Comparison of ENCODE assay signal across 9 mouse cellular contexts in genomic region chr1:176818763-176819162, GRCm38 (mm10). TPM values are rescaled to one million over a fixed set of nuclear protein-coding genes. Genes with fewer than 3 reads are reported as not detected.
DNase-seq lines count a peak whose midpoint lies in the region; ATAC-seq and TF ChIP-seq lines count a peak whose summit lies in the region.
"Had no signal": no experiment of that assay in that cellular context is flagged by ENCODE, and none has a peak within 500 bp of the region (broad histone marks: within the 10 kb centered on the region; RNA-seq: fewer than 3 reads in every experiment).

No protein-coding gene starts in this region.

- peak overlapping the region; percentile 66 for H3K27ac ChIP-seq in heart, embryonic 13.5 days (replicated peaks)
- H3K27ac ChIP-seq in lung, embryonic 14.5 days (ENCODE audit: low read depth): no peak overlapping the region
- H3K27ac ChIP-seq in forebrain, postnatal 0 days (ENCODE audit: low read depth, low read length): no peak overlapping the region
- no peak overlapping the region for H3K27ac ChIP-seq in forebrain, embryonic 15.5 days (replicated peaks)
- H3K27ac ChIP-seq: limb, embryonic 13.5 days had no signal

- no peak for TF ChIP-seq CTCF in lung, embryonic 14.5 days (IDR thresholded peaks at IDR 0.05; ENCODE audit: low read depth)
- no peak for TF ChIP-seq CTCF in forebrain, postnatal 0 days (IDR thresholded peaks at IDR 0.05; ENCODE audit: low read depth)

- H3K27me3 ChIP-seq in heart, embryonic 13.5 days (replicated peaks): no peaks in the 10 kb centered on the region
- H3K27me3 ChIP-seq in lung, embryonic 14.5 days (ENCODE audit: insufficient read depth, low read length): no peaks in the 10 kb centered on the region
- no peaks in the 10 kb centered on the region for H3K27me3 ChIP-seq in forebrain, postnatal 0 days (ENCODE audit: insufficient read depth, low read length)
- no peaks in the 10 kb centered on the region for H3K27me3 ChIP-seq in forebrain, embryonic 15.5 days
- H3K27me3 ChIP-seq: limb, embryonic 13.5 days had no signal

- peak overlapping the region; percentile 12; the same call in 1 of the 2 replicates for H3K4me2 ChIP-seq in heart, embryonic 13.5 days
- H3K4me2 ChIP-seq in lung, embryonic 14.5 days: no peak overlapping the region
- no peak overlapping the region for H3K4me2 ChIP-seq in forebrain, postnatal 0 days (ENCODE audit: low read depth)
- H3K4me2 ChIP-seq in forebrain, embryonic 15.5 days (replicated peaks): no peak overlapping the region
- H3K4me2 ChIP-seq: limb, embryonic 13.5 days had no signal

- H3K36me3 ChIP-seq in heart, embryonic 13.5 days: no peaks in the 10 kb centered on the region
- H3K36me3 ChIP-seq in lung, embryonic 14.5 days (ENCODE audit: insufficient read depth): no peaks in the 10 kb centered on the region
- no peaks in the 10 kb centered on the region for H3K36me3 ChIP-seq in forebrain, postnatal 0 days (ENCODE audit: insufficient read depth)
- no peaks in the 10 kb centered on the region for H3K36me3 ChIP-seq in forebrain, embryonic 15.5 days
- H3K36me3 ChIP-seq: limb, embryonic 13.5 days had no signal

- no peak for ATAC-seq in heart, embryonic 13.5 days (ENCODE audit: extremely low read depth, insufficient number of reproducible peaks, low FRiP score, low TSS enrichment)
- no peak for ATAC-seq in lung, embryonic 14.5 days (ENCODE audit: insufficient read depth)
- no peak for ATAC-seq in forebrain, postnatal 0 days
- ATAC-seq in forebrain, embryonic 15.5 days (replicated peaks): no peak

- no peaks in the 10 kb centered on the region for H3K9me3 ChIP-seq in heart, embryonic 13.5 days
- no peaks in the 10 kb centered on the region for H3K9me3 ChIP-seq in lung, embryonic 14.5 days (ENCODE audit: low read depth, low read length)
- H3K9me3 ChIP-seq in forebrain, postnatal 0 days (ENCODE audit: low read length): no peaks in the 10 kb centered on the region
- no peaks in the 10 kb centered on the region for H3K9me3 ChIP-seq in forebrain, embryonic 15.5 days
- H3K9me3 ChIP-seq: limb, embryonic 13.5 days had no signal

- no peak overlapping the region for H3K4me3 ChIP-seq in heart, embryonic 13.5 days
- no peak overlapping the region for H3K4me3 ChIP-seq in lung, embryonic 14.5 days (ENCODE audit: low read depth, low read length)
- no peak overlapping the region for H3K4me3 ChIP-seq in forebrain, postnatal 0 days (ENCODE audit: low read depth, low read length)
- no peak overlapping the region for H3K4me3 ChIP-seq in forebrain, embryonic 15.5 days
- H3K4me3 ChIP-seq: limb, embryonic 13.5 days had no signal

- peaks cover 54% of the 10 kb centered on the region for H3K4me1 ChIP-seq in heart, embryonic 13.5 days
- H3K4me1 ChIP-seq in lung, embryonic 14.5 days (ENCODE audit: insufficient read depth): no peaks in the 10 kb centered on the region; the same call in 1 of the 2 replicates
- no peaks in the 10 kb centered on the region for H3K4me1 ChIP-seq in forebrain, postnatal 0 days (ENCODE audit: insufficient read depth)
- peaks cover 12% of the 10 kb centered on the region; the same call in 1 of the 2 replicates for H3K4me1 ChIP-seq in forebrain, embryonic 15.5 days

- 36% methylated on average over 6 of the region's 6 CpGs for WGBS in heart, embryonic 13.5 days
- 27% methylated on average over 6 of the region's 6 CpGs for WGBS in lung, embryonic 14.5 days
- WGBS in forebrain, postnatal 0 days: 61% methylated on average over 6 of the region's 6 CpGs
- 74% methylated on average over 6 of the region's 6 CpGs for WGBS in forebrain, embryonic 15.5 days

- H3K9ac ChIP-seq in heart, embryonic 13.5 days: no peak overlapping the region; the same call in 1 of the 2 replicates
- H3K9ac ChIP-seq in lung, embryonic 14.5 days: no peak overlapping the region
- no peak overlapping the region for H3K9ac ChIP-seq in forebrain, postnatal 0 days
- H3K9ac ChIP-seq in forebrain, embryonic 15.5 days (replicated peaks): no peak overlapping the region
- H3K9ac ChIP-seq: limb, embryonic 13.5 days had no signal

- DNase-seq in A20 (ENCODE audit: low read depth, low spot score): peak; percentile 53
- DNase-seq in adrenal gland, adult 18-20 months (ENCODE audit: low spot score in 2 of 2): peak; percentile 43 to 57
- peak; percentile 77 for DNase-seq in lung, embryonic 14.5 days
- DNase-seq in forebrain, postnatal 0 days: no peak
- DNase-seq in right cerebral cortex, postnatal 4 days: no peak
- no peak for DNase-seq in spleen, postnatal 10 days (ENCODE audit: low spot score in 2 of 2)

RNA-seq across cellular contexts. Expression of gene Sdccag8, which starts 4.3 kb away (rescaled TPM):
- total RNA-seq in adrenal gland, adult 18-20 months (2021): 1 to 10 TPM; 8.4 to 8.8 TPM
- 8.7 and 10.6 TPM in 2 replicates for polyA plus RNA-seq in heart, embryonic 13.5 days (2015; fragmentation: Nextera tagmentation; extraction: Ambion mirVana)
- 14.4 and 17.0 TPM in 2 replicates for polyA plus RNA-seq in lung, embryonic 14.5 days (2014; fragmentation: Nextera tagmentation; extraction: Ambion mirVana)
- total RNA-seq in forebrain, postnatal 0 days (2014; rRNA removed): 14.0 and 15.7 TPM in 2 replicates
- 32.8 and 33.6 TPM in 2 replicates for polyA plus RNA-seq in forebrain, postnatal 0 days (2015; fragmentation: Nextera tagmentation; extraction: Ambion mirVana)
- 33.8 and 33.9 TPM in 2 replicates for polyA plus RNA-seq in forebrain, embryonic 15.5 days (2015; fragmentation: Nextera tagmentation; extraction: Ambion mirVana)

RNA-seq across cellular contexts. Expression of gene Cep170, which starts 4.9 kb away (rescaled TPM):
- 10 to 100 TPM; 27.1 to 29.2 TPM for total RNA-seq in adrenal gland, adult 18-20 months (2021)
- 18.9 and 19.8 TPM in 2 replicates for polyA plus RNA-seq in heart, embryonic 13.5 days (2015; fragmentation: Nextera tagmentation; extraction: Ambion mirVana)
- polyA plus RNA-seq in lung, embryonic 14.5 days (2014; fragmentation: Nextera tagmentation; extraction: Ambion mirVana): 29.5 and 31.7 TPM in 2 replicates
- total RNA-seq in forebrain, postnatal 0 days (2014; rRNA removed): 189 and 233 TPM in 2 replicates
- 82.1 and 99.6 TPM in 2 replicates for polyA plus RNA-seq in forebrain, postnatal 0 days (2015; fragmentation: Nextera tagmentation; extraction: Ambion mirVana)
- polyA plus RNA-seq in forebrain, embryonic 15.5 days (2015; fragmentation: Nextera tagmentation; extraction: Ambion mirVana): 141 and 149 TPM in 2 replicates

Comparison
In these comparisons a context has a peak if more than half of its experiments do, and no peak if none do; other contexts are left out.
1. DNase-seq: peak in A20 (single experiment), adrenal gland, adult 18-20 months (2 of 2) and lung, embryonic 14.5 days (single experiment); none in forebrain, postnatal 0 days (single experiment), right cerebral cortex, postnatal 4 days (single experiment) and spleen, postnatal 10 days (0 of 2).